9 mouse cellular contexts compared by ENCODE assay signal in the genomic region with DNA sequence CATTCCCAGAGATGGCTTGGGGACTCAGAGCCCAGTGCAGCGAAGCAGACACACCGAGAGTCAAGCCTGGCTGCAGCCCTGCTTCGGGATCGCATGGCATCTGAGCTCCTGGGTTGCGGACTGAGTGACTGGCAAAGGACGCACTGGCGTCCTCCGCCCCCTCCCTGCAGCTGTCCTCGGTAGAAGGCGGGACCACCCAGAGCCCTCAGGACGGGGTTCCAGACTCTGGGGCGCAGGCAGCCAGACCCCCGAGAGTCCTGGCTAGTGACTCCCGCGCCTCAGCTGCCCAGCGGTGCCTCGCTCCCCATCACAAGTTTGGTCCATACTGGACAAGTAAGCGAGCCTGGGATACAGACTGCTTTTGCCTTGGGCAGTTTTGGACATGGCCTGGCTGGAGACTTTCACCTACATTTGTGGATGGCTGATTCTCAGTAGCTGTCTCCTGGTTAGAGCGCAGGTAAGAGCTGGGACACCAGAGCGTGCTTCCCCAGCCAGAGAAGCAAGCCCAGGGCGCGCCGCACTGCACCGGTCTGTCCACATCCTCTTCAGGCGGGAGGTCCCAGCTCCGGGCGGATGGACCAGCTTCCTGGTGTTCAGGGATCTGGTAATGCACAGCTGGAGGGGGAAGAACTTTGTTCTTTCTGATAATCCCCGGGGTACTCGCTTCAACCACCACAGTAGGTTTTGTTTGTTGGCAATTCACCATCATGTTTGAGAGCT. TPM values are rescaled to one million over a fixed set of nuclear protein-coding genes. Genes with fewer than 3 reads are reported as not detected.
A peak's percentile ranks its signal among the peaks of the same experiment; 100 is the strongest.
DNase-seq lines count a peak whose midpoint lies in the region; ATAC-seq and TF ChIP-seq lines count a peak whose summit lies in the region.
"Had no signal": no experiment of that assay in that cellular context is flagged by ENCODE, and none has a peak within 500 bp of the region (broad histone marks: within the 10 kb centered on the region; RNA-seq: fewer than 3 reads in every experiment).

No protein-coding gene starts in this region.

- no peaks in the 10 kb centered on the region for H3K4me1 ChIP-seq in intestine, postnatal 0 days (replicated peaks; ENCODE audit: control insufficient read depth, insufficient read depth, low read length)
- no peaks in the 10 kb centered on the region for H3K4me1 ChIP-seq in stomach, embryonic 14.5 days (ENCODE audit: control insufficient read depth, insufficient read depth, low read length)

- no peak overlapping the region for H3K27ac ChIP-seq in intestine, postnatal 0 days (ENCODE audit: low read depth, low read length)
- no peak overlapping the region for H3K27ac ChIP-seq in stomach, embryonic 14.5 days (ENCODE audit: low read length)

- DNase-seq in gastrocnemius, postnatal 10 days, result peak; percentile 6
- DNase-seq in gastrocnemius, postnatal 4 days (ENCODE audit: low spot score in 2 of 2), result no peak
- peak; percentile 6 for DNase-seq in thymus, postnatal 4 days
- DNase-seq in thymus, postnatal 14 days, result no peak
- DNase-seq in spleen, adult 12 weeks (ENCODE audit: low spot score), result no peak
- no peak for DNase-seq in yolk sac, embryonic 10.5 days (ENCODE audit: low spot score)

- no peak for TF ChIP-seq CTCF in intestine, postnatal 0 days (IDR thresholded peaks at IDR 0.05; ENCODE audit: low read depth)

- peak overlapping the region; percentile 27; the same call in 1 of the 2 replicates for H3K4me2 ChIP-seq in intestine, postnatal 0 days (replicated peaks; ENCODE audit: low read depth)
- peak overlapping the region; percentile 43 for H3K4me2 ChIP-seq in stomach, embryonic 14.5 days (replicated peaks; ENCODE audit: low read depth, low read length)

- ATAC-seq in intestine, postnatal 0 days, result no peak
- peak; percentile 42; the same call in 1 of the 2 replicates for ATAC-seq in stomach, embryonic 14.5 days (ENCODE audit: insufficient number of reproducible peaks, insufficient read depth, low FRiP score, low read depth)

- WGBS in intestine, postnatal 0 days, result 2% methylated on average over 29 of the region's 29 CpGs
- 2% methylated on average over 29 of the region's 29 CpGs for WGBS in stomach, embryonic 14.5 days

- no peaks in the 10 kb centered on the region for H3K36me3 ChIP-seq in intestine, postnatal 0 days (ENCODE audit: control insufficient read depth, insufficient read depth)
- H3K36me3 ChIP-seq in stomach, embryonic 14.5 days (ENCODE audit: control insufficient read depth, insufficient read depth, low read length), result no peaks in the 10 kb centered on the region

- H3K9me3 ChIP-seq in intestine, postnatal 0 days (ENCODE audit: control insufficient read depth), result no peaks in the 10 kb centered on the region
- no peaks in the 10 kb centered on the region for H3K9me3 ChIP-seq in stomach, embryonic 14.5 days (ENCODE audit: control insufficient read depth, low read depth, low read length)

- H3K27me3 ChIP-seq in intestine, postnatal 0 days (replicated peaks; ENCODE audit: control insufficient read depth, insufficient read depth, low read length), result peaks cover 14% of the 10 kb centered on the region
- H3K27me3 ChIP-seq in stomach, embryonic 14.5 days (ENCODE audit: control insufficient read depth, insufficient read depth, low read length), result peaks cover 4% of the 10 kb centered on the region

- no peak overlapping the region for H3K4me3 ChIP-seq in intestine, postnatal 0 days (ENCODE audit: low read depth, low read length)
- H3K4me3 ChIP-seq in stomach, embryonic 14.5 days (ENCODE audit: low read depth, low read length), result peak overlapping the region; percentile 16; the same call in 1 of the 2 replicates

- H3K9ac ChIP-seq in intestine, postnatal 0 days (ENCODE audit: low read depth, low read length), result no peak overlapping the region
- H3K9ac ChIP-seq in stomach, embryonic 14.5 days (replicated peaks; ENCODE audit: low read depth, low read length), result no peak overlapping the region

RNA-seq across cellular contexts. Expression of a gene that starts 29.5 kb away (rescaled TPM):
- not detected for total RNA-seq in gastrocnemius, postnatal 10 days (2021)
- total RNA-seq in gastrocnemius, postnatal 4 days (2021), result not detected
- 0.05 TPM in 1 of 2 replicates, not detected in the other for polyA plus RNA-seq in intestine, postnatal 0 days (2015; fragmentation: Nextera tagmentation; extraction: Ambion mirVana)
- not detected in 2 replicates for polyA plus RNA-seq in stomach, embryonic 14.5 days (2014; fragmentation: Nextera tagmentation; extraction: Ambion mirVana)
- polyA plus RNA-seq: small intestine, adult 2 months had no signal

Comparison
In these comparisons a context has a peak if more than half of its experiments do, and no peak if none do; other contexts are left out.
1. DNase-seq: peak in gastrocnemius, postnatal 10 days (single experiment) and thymus, postnatal 4 days (single experiment); none in gastrocnemius, postnatal 4 days (0 of 2), thymus, postnatal 14 days (single experiment), spleen, adult 12 weeks (single experiment) and yolk sac, embryonic 10.5 days (single experiment).